Mouse (Mus musculus): ENCODE measurements at regions not wholly inside any gene's neighbourhood (a gene's known extent, or its start where the extent isn't known, plus 50 kb on each side); places are given as distances from the start of the nearest gene placed in this dataset.

GRCm38 (mm10) chr12:42987018-42987606 lies 1223.0 kb downstream of the Dnajb9 start:
- peak; percentile 16 to 20 for DNase-seq (ENCODE audit: low spot score in 2 of 2)
- intact Hi-C loops (cut with DNase I), result loop anchor here (10.0 kb wide), 1 partner anchor 1872 kb away; no protein-coding TSS in a partner anchor

DNA sequence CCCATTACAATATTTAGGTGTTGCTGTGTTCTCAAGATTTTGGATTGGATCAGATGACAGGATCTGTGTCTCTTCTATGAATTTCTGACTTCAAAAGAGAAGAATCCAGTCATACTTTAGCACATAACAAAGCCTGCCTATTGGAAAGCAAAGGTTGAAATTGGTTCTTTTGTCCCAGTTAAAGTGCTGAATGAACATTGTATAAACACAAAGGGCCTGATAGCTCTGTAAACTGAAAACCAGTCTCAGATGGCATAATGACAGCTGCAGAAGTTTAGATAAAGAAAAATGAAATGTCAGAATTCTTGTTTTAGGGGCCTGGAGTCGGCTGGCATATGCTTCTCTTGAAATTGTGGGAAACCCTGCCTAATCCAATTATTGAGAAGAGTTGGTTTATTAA lies 1223.6 kb downstream of the Dnajb9 start:
- intact Hi-C loops (cut with DNase I), result loop anchor here (10.0 kb wide), 1 partner anchor 1872 kb away; no protein-coding TSS in a partner anchor

GRCm38 (mm10) chr12:42986096-42986495 lies 1224.0 kb downstream of the Dnajb9 start:
- intact Hi-C loops (cut with DNase I), result loop anchor here (10.0 kb wide), 1 partner anchor 1871 kb away; no protein-coding TSS in a partner anchor
- DNase-seq (ENCODE audit: low spot score in 2 of 2), result no peak

More for the DNA sequence above, 1223.6 kb downstream of the Dnajb9 start:
- no peak for DNase-seq (ENCODE audit: low spot score in 2 of 2)

GRCm38 (mm10) chr12:42978828-42979227 lies 1231.3 kb downstream of the Dnajb9 start:
- intact Hi-C loops (cut with DNase I), result no loop called here
- DNase-seq (ENCODE audit: low spot score in 2 of 2), result no peak

DNA sequence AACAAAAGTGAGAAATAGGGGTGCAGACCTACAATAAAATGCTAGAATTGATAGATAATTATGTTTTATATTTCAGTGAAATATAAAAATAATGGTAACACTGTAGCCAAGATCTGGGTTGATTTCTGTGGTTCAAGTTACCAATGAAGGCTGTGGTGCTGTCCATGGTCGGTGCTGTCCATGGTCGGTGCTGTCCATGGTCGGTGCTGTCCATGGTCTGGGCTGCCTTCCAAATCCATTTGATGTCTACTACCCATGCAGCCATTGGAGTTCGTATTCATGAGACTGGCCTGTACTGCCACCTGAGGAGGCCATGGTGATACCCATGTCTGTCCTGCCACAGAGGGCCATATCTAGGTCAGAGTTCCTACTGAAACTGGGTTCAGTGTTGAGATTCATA lies 1237.4 kb downstream of the Dnajb9 start:
- DNase-seq (ENCODE audit: low spot score in 2 of 2), result no peak
- intact Hi-C loops (cut with DNase I), result no loop called here

GRCm38 (mm10) chr12:42961535-42961934 lies 1248.6 kb downstream of the Dnajb9 start:
- DNase-seq (ENCODE audit: low spot score in 2 of 2), result no peak
- intact Hi-C loops (cut with DNase I), result no loop called here

DNA sequence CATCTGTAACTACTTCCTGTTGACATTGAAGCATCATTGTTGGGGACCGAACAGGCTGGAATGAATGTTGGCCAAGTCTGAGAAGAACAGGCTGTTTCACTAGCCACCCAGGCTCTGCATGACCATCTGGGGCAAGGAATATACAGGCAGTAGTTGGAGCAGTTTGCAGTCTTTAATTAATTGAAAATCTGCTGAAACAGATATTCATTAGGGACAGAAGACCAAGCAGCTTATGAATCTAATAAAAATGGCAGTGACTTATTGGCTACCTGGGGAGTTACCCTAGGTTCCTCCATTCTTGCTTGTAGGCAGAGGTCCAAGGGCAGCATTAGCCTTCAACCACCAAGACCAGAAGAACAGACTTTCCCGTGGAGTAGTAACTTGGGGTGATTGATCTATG lies 1262.2 kb downstream of the Dnajb9 start:
- DNase-seq (ENCODE audit: low spot score in 2 of 2), result no peak
- intact Hi-C loops (cut with DNase I), result no loop called here

DNA sequence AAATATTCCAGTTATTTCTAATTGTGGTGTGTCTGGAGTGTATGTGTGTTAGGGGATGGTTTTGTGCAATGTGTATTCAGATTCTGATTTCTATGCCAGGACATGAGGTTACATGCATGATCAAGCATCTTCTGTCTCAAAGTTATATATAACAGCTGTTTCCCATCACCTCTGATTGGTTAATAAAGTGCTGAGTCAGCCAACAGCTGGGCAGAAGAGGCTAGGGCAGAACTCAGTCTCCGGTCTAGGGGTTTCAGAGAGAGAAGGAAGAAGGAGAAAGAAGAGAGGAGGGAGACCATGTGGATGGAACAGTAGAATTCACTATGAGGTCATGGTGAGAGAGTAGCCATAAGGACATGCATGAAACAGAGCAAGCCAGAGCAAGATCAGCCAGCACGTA lies 1295.8 kb downstream of the Dnajb9 start:
- no peak for DNase-seq (ENCODE audit: low spot score in 2 of 2)
- intact Hi-C loops (cut with DNase I), result no loop called here
